Mouse (Mus musculus) forebrain, postnatal 0 days (tissue): Measurements from ENCODE around the gene Mrc2. TPM values are rescaled to one million over a fixed set of nuclear protein-coding genes. Genes with fewer than 3 reads are reported as not detected.

Source experiments
- ATAC-seq: fragments of 200-750 bp; cut with Nextera tagmentation; 2 replicates; pipeline ENCODE4 v1.8.0; 2017; ENCODE audit warnings: mild to moderate bottlenecking, moderate library complexity
- DNase-seq: peaks from one replicate; pipeline ENCODE4 v3.0.0-alpha.2; 2015
- H3K27ac ChIP-seq: fragments of 300-500 bp; sonication (generic); 2 replicates; pipeline ENCODE4 v1.5.1; 2014; ENCODE audit warnings: low read depth, mild to moderate bottlenecking, antibody characterized with exemption, low read length, moderate library complexity, mixed read lengths
- H3K27me3 ChIP-seq: fragments of 300-500 bp; sonication (generic); 2 replicates; pipeline ENCODE4 v1.6.1; 2014; ENCODE audit warnings: mild to moderate bottlenecking, low read length, mixed read lengths; ENCODE audit not compliant: insufficient read depth
- H3K36me3 ChIP-seq: fragments of 300-500 bp; sonication (generic); 2 replicates; pipeline ENCODE4 v1.6.1; 2014; ENCODE audit warnings: mild to moderate bottlenecking, moderate library complexity; ENCODE audit not compliant: insufficient read depth
- H3K4me1 ChIP-seq: fragments of 300-500 bp; sonication (generic); 2 replicates; pipeline ENCODE4 v1.6.1; 2014; ENCODE audit warnings: antibody characterized with exemption; ENCODE audit not compliant: insufficient read depth
- H3K4me2 ChIP-seq: fragments of 300-500 bp; sonication (generic); 2 replicates; pipeline ENCODE4 v1.6.1; 2014; ENCODE audit warnings: low read depth, mild to moderate bottlenecking, moderate library complexity
- H3K4me3 ChIP-seq: fragments of 300-500 bp; sonication (generic); 2 replicates; pipeline ENCODE4 v1.5.1; 2014; ENCODE audit warnings: low read depth, low read length, mixed read lengths
- H3K9ac ChIP-seq: fragments of 300-500 bp; sonication (generic); 2 replicates; pipeline ENCODE4 v1.6.1; 2014; ENCODE audit warnings: mild to moderate bottlenecking
- H3K9me3 ChIP-seq: fragments of 300-500 bp; sonication (generic); 2 replicates; pipeline ENCODE4 v1.6.1; 2016; ENCODE audit warnings: low read length
- CTCF ChIP-seq: sonication (generic); IDR thresholded peaks from 2 replicates; pipeline ENCODE4 v1.5.1; 2016; ENCODE audit warnings: antibody characterized with exemption, control low read depth, low read depth
- WGBS: fragments of 180-500 bp; shearing (Covaris S2); extraction: QIAGEN DNeasy Blood & Tissue Kit; methylation state at CpG from one replicate; pipeline ENCODE4 v1.1.7; 2014; 5-methylcytosine and 5-hydroxymethylcytosine counted together
- polyA plus RNA-seq: library from polyadenylated mRNA; unstranded; fragments of >200 nt; fragmentation: Nextera tagmentation; extraction: Ambion mirVana; gene quantifications from 2 replicates; pipeline ENCODE4 v1.2.1, GENCODE M21; 2015
- total RNA-seq: library from RNA; depleted of rRNA; stranded (reverse); fragments of >200 nt; gene quantifications from 2 replicates; pipeline ENCODE4 v1.2.3, GENCODE M21; 2014; rRNA removed

Mrc2 gene
- total RNA-seq (8.2 and 13.2 TPM in 2 replicates), polyA plus RNA-seq (2.3 and 2.4 TPM in 2 replicates)

- no peaks in the 10 kb centered on the region for H3K9me3 ChIP-seq
- H3K36me3 ChIP-seq = peaks cover 7% of the 10 kb centered on the region; the same call in 1 of the 2 replicates
- peak within 1 kb of the TSS; percentile 49 for H3K4me3 ChIP-seq
- DNase-seq = peak; percentile 70
- peak; percentile 24; the same call in 1 of the 2 replicates for TF ChIP-seq CTCF
- peak within 1 kb of the TSS; percentile 43 for H3K9ac ChIP-seq
- no peaks in the 10 kb centered on the region for H3K27me3 ChIP-seq
- H3K4me2 ChIP-seq = peak within 1 kb of the TSS; percentile 99
- 0 out of 2 replicates have a peak within 1 kb of the TSS, but pooled peaks have one; percentile 4 for H3K27ac ChIP-seq
- peak; percentile 77 for ATAC-seq
- under 1% methylated on average over 73 of the region's 75 CpGs for WGBS
- H3K4me1 ChIP-seq = no peaks in the 10 kb centered on the region
Observed at GRCm38 (mm10) chr11:105292124-105293071, at the start of gene Mrc2. Mrc2 (plus strand) TSS chr11:105292643.

- Histone ChIP-seq H3K27me3 (no peaks in the 10 kb centered on the region), H3K4me1 (no peaks in the 10 kb centered on the region), H3K4me2 (no peak overlapping the region), H3K27ac (no peak overlapping the region), H3K4me3 (no peak overlapping the region), H3K9me3 (no peaks in the 10 kb centered on the region), H3K36me3 (peaks cover 32% of the 10 kb centered on the region), H3K9ac (no peak overlapping the region)
- DNase-seq (no peak), ATAC-seq (no peak)
- WGBS = 80% methylated on average over 1 of the region's 1 CpGs
- TF ChIP-seq CTCF = no peak
Observed at GRCm38 (mm10) chr11:105246369-105246768, 46.1 kb upstream of the Mrc2 start.

- DNase-seq = no peak
- Histone ChIP-seq H3K4me2 (no peak overlapping the region), H3K4me1 (no peaks in the 10 kb centered on the region), H3K27me3 (no peaks in the 10 kb centered on the region), H3K9ac (no peak overlapping the region), H3K36me3 (peaks cover 32% of the 10 kb centered on the region), H3K9me3 (no peaks in the 10 kb centered on the region), H3K4me3 (no peak overlapping the region), H3K27ac (no peak overlapping the region)
- no peak for ATAC-seq
- TF ChIP-seq CTCF = peak; percentile 11; the same call in 1 of the 2 replicates
- WGBS = 90% methylated on average over 6 of the region's 6 CpGs
Observed at GRCm38 (mm10) chr11:105246785-105247184, 45.7 kb upstream of the Mrc2 start.

- no peak overlapping the region for H3K9ac ChIP-seq
- H3K4me3 ChIP-seq = no peak overlapping the region
- H3K9me3 ChIP-seq = no peaks in the 10 kb centered on the region
- ATAC-seq (no peak), DNase-seq (no peak)
- H3K27ac ChIP-seq = no peak overlapping the region
- H3K27me3 ChIP-seq = no peaks in the 10 kb centered on the region
- H3K36me3 ChIP-seq = peaks cover 28% of the 10 kb centered on the region
- H3K4me1 ChIP-seq = no peaks in the 10 kb centered on the region
- 90% methylated on average over 5 of the region's 5 CpGs for WGBS
- no peak overlapping the region for H3K4me2 ChIP-seq
- TF ChIP-seq CTCF = no peak
Observed at GRCm38 (mm10) chr11:105247321-105247720, 45.1 kb upstream of the Mrc2 start.

GRCm38 (mm10) chr11:105259733-105260132 lies 32.7 kb upstream of the Mrc2 start:
- no peak overlapping the region for H3K9ac ChIP-seq
- H3K27me3 ChIP-seq = no peaks in the 10 kb centered on the region
- no peaks in the 10 kb centered on the region for H3K9me3 ChIP-seq
- H3K4me1 ChIP-seq = no peaks in the 10 kb centered on the region
- WGBS = 88% methylated on average over 3 of the region's 3 CpGs
- no peak overlapping the region for H3K4me3 ChIP-seq
- no peak overlapping the region for H3K4me2 ChIP-seq
- no peak for ATAC-seq
- DNase-seq = no peak
- H3K27ac ChIP-seq = no peak overlapping the region
- peaks cover 34% of the 10 kb centered on the region for H3K36me3 ChIP-seq
- TF ChIP-seq CTCF = no peak

GRCm38 (mm10) chr11:105261116-105261515 lies 31.3 kb upstream of the Mrc2 start:
- no peak for ATAC-seq
- Histone ChIP-seq H3K27ac (no peak overlapping the region), H3K4me1 (no peaks in the 10 kb centered on the region), H3K36me3 (peaks cover 28% of the 10 kb centered on the region), H3K4me3 (no peak overlapping the region), H3K9ac (no peak overlapping the region), H3K27me3 (no peaks in the 10 kb centered on the region), H3K4me2 (no peak overlapping the region), H3K9me3 (no peaks in the 10 kb centered on the region)
- WGBS = 42% methylated on average over 5 of the region's 5 CpGs
- TF ChIP-seq CTCF = no peak
- no peak for DNase-seq

GRCm38 (mm10) chr11:105261601-105262351 lies 30.7 kb upstream of the Mrc2 start:
- H3K4me2 ChIP-seq = no peak overlapping the region
- no peak overlapping the region for H3K9ac ChIP-seq
- no peaks in the 10 kb centered on the region for H3K9me3 ChIP-seq
- ATAC-seq = no peak
- H3K4me1 ChIP-seq = no peaks in the 10 kb centered on the region
- no peak overlapping the region for H3K27ac ChIP-seq
- DNase-seq = no peak
- WGBS = 89% methylated on average over 4 of the region's 4 CpGs
- H3K4me3 ChIP-seq = no peak overlapping the region
- H3K36me3 ChIP-seq = peaks cover 23% of the 10 kb centered on the region; the same call in 1 of the 2 replicates
- TF ChIP-seq CTCF = no peak
- H3K27me3 ChIP-seq = no peaks in the 10 kb centered on the region
